Mouse (Mus musculus) lung, postnatal 0 days (tissue): ENCODE results near the gene Neurod2. TPM values are rescaled to one million over a fixed set of nuclear protein-coding genes. Genes with fewer than 3 reads are reported as not detected.

Source experiments
- ATAC-seq: fragments of 200-750 bp; cut with Nextera tagmentation; 2 replicates; pipeline ENCODE4 v1.8.0; 2017; ENCODE audit warnings: moderate library complexity
- DNase-seq: peaks from one replicate; pipeline ENCODE4 v3.0.0-alpha.2; 2016; ENCODE audit warnings: low spot score
- H3K27ac ChIP-seq: fragments of 300-500 bp; sonication (generic); 2 replicates; pipeline ENCODE4 v1.5.1; 2014; ENCODE audit warnings: antibody characterized with exemption, mild to moderate bottlenecking, low read length, mixed read lengths
- H3K27me3 ChIP-seq: fragments of 300-500 bp; sonication (generic); replicated peaks from 2 replicates; pipeline ENCODE4 v1.6.1; 2014; ENCODE audit warnings: low read length, mixed read lengths; ENCODE audit not compliant: insufficient read depth
- H3K36me3 ChIP-seq: fragments of 300-500 bp; sonication (generic); 2 replicates; pipeline ENCODE4 v1.6.1; 2014; ENCODE audit warnings: low read length, mixed read lengths; ENCODE audit not compliant: insufficient read depth
- H3K4me1 ChIP-seq: fragments of 300-500 bp; sonication (generic); 2 replicates; pipeline ENCODE4 v1.6.1; 2014; ENCODE audit warnings: antibody characterized with exemption, low read depth, low read length, mixed read lengths; ENCODE audit not compliant: insufficient read depth
- H3K4me2 ChIP-seq: fragments of 300-500 bp; sonication (generic); replicated peaks from 2 replicates; pipeline ENCODE4 v1.6.1; 2014; ENCODE audit warnings: low read depth, mild to moderate bottlenecking, low read length, moderate library complexity, mixed read lengths
- H3K4me3 ChIP-seq: fragments of 300-500 bp; sonication (generic); 2 replicates; pipeline ENCODE4 v1.5.1; 2014; ENCODE audit warnings: low read depth, low read length
- H3K9ac ChIP-seq: fragments of 300-500 bp; sonication (generic); replicated peaks from 2 replicates; pipeline ENCODE4 v1.6.1; 2014; ENCODE audit warnings: low read depth, mild to moderate bottlenecking
- H3K9me3 ChIP-seq: fragments of 300-500 bp; sonication (generic); 2 replicates; pipeline ENCODE4 v1.6.1; 2016; ENCODE audit warnings: low read length, mixed read lengths
- CTCF ChIP-seq: IDR thresholded peaks from 2 replicates; pipeline ENCODE4 v1.5.1; 2016; ENCODE audit warnings: antibody characterized with exemption, mild to moderate bottlenecking
- EP300 ChIP-seq: IDR thresholded peaks from 2 replicates; pipeline ENCODE4 v1.6.1; 2016; ENCODE audit warnings: antibody characterized with exemption, mild to moderate bottlenecking, control low read depth
- WGBS: fragments of 180-500 bp; shearing (Covaris S2); extraction: QIAGEN DNeasy Blood & Tissue Kit; methylation state at CpG from one replicate; pipeline ENCODE4 v1.1.7; 2014; 5-methylcytosine and 5-hydroxymethylcytosine counted together
- polyA plus RNA-seq: library from polyadenylated mRNA; unstranded; fragments of >200 nt; fragmentation: Nextera tagmentation; extraction: Ambion mirVana; gene quantifications from 2 replicates; pipeline ENCODE4 v1.2.1, GENCODE M21; 2015

Neurod2 gene
- polyA plus RNA-seq, 1 experiment from 2014 or later, result not detected

- ATAC-seq, result no peak
- no peaks in the 10 kb centered on the region for H3K9me3 ChIP-seq
- no peak for TF ChIP-seq EP300
- TF ChIP-seq CTCF, result no peak
- no peaks in the 10 kb centered on the region for H3K36me3 ChIP-seq
- no peak for DNase-seq
- H3K27me3 ChIP-seq, result peaks cover 86% of the 10 kb centered on the region
- H3K4me2 ChIP-seq, result no peak overlapping the region
- H3K4me1 ChIP-seq, result peaks cover 7% of the 10 kb centered on the region; the same call in 1 of the 2 replicates
- H3K9ac ChIP-seq, result no peak overlapping the region
- WGBS, result 40% methylated on average over 2 of the region's 2 CpGs
- no peak overlapping the region for H3K4me3 ChIP-seq
- H3K27ac ChIP-seq, result no peak overlapping the region
These were observed 1.3 kb upstream of the Neurod2 start for GRCm38 (mm10) chr11:98330745-98331204.

DNA sequence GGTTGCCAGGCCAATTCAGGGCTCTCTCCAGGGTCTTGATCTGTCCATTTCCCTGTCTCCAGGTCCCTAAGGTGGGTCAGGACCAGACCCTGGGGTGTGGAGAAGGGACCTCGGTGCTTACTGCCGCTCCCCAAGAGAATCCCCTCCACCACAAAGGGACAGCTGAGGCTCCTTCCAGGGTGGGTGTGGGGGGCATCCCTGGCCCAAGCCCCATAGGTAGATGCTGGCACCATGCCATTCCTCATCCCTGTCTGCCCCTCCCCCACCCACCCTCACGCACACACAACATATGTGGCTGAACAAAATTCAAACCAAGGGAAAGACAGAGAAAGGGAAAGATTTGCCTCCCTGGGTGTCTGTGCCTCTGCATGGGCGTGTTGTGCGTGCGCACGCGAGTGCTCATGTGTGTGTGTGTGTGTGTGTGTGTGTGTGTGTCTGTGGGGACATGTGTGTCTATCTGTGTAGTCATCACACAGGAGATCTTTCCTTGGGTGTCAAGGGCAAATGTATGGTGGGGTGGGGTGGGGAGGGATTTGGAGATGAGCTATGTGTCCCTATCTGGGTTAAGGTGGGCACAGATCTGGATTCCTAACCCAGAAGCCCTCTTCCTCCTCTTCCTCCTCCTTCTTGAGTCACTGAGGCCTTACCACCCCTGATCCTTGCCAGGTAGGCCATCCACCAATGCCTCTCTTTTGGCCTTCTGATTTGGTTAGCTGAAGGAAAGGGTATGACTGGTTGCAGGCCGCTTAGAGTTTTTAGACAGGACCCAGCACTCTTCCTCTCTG is 704 bp upstream of the Neurod2 start:
- no peak overlapping the region for H3K4me2 ChIP-seq
- H3K9me3 ChIP-seq, result no peaks in the 10 kb centered on the region
- H3K4me1 ChIP-seq, result peaks cover 7% of the 10 kb centered on the region; the same call in 1 of the 2 replicates
- no peak overlapping the region for H3K4me3 ChIP-seq
- no peak for ATAC-seq
- no peaks in the 10 kb centered on the region for H3K36me3 ChIP-seq
- WGBS, result 31% methylated on average over 9 of the region's 9 CpGs
- TF ChIP-seq CTCF (no peak), EP300 (no peak)
- peaks cover 86% of the 10 kb centered on the region for H3K27me3 ChIP-seq
- H3K27ac ChIP-seq, result no peak overlapping the region
- DNase-seq, result no peak
- no peak overlapping the region for H3K9ac ChIP-seq

DNA sequence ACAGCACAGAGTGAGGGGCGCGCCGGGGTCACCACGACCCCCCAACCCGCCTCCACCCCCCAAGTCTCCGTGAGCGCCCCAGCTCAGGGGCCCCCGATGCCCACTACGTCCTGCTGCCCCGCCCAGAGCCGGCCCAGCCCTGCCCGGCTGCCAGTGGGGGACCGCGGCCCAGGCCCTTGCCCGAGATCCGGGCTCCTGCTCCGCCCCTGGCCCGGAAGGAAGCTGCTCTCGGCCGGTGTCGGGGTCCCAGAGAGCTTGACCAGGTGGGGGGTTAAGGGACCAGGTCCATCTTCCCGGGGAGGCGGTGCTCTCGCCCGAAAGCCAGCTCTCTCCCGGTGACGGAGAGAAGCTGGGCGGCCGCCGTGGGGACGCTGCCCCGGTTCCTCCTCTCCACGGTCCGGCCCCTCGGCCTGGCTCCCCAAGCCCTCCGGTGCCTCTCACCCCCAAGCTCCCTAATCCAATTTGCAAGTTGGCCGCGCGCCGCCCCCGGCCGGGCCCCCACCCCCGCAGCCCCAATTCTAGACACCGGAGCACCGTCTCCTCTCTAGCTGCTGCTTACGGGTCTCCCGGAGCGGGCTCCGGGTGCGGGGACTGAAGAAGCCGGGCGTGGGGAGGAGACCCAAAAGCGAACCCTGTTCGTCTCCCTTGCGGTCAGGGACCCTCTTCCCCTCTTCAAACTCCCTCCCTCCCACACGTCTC is 928 bp downstream of the Neurod2 start:
- H3K4me2 ChIP-seq, result peak overlapping the region; percentile 39
- H3K36me3 ChIP-seq, result no peaks in the 10 kb centered on the region
- no peak overlapping the region for H3K9ac ChIP-seq
- peak overlapping the region; percentile 25 for H3K4me3 ChIP-seq
- ATAC-seq (peak; percentile 14; the same call in 1 of the 2 replicates), DNase-seq (no peak)
- 2% methylated on average over 30 of the region's 56 CpGs for WGBS
- H3K4me1 ChIP-seq, result peaks cover 7% of the 10 kb centered on the region; the same call in 1 of the 2 replicates
- no peak overlapping the region for H3K27ac ChIP-seq
- peaks cover 85% of the 10 kb centered on the region for H3K27me3 ChIP-seq
- TF ChIP-seq CTCF (no peak), EP300 (no peak)
- H3K9me3 ChIP-seq, result no peaks in the 10 kb centered on the region

DNA sequence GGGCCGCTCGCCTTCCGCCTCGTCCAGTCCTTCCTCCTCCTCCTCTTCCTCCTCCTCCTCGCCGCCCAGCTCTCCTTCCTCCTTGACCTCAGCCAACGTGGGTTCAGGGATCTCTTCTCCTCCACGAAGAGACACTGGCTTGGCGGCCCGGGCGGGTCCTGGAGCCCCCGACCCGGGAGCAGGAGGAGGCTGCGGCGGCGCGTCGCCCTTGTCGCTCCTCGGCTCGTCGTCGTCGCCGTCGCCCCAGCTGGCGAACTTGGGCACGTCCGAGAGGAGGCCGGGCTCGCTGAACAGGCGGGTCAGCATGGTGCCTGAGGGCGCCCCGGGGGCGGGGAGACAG is 1.4 kb downstream of the Neurod2 start:
- TF ChIP-seq EP300 (no peak), CTCF (no peak)
- Histone ChIP-seq H3K36me3 (no peaks in the 10 kb centered on the region), H3K9ac (no peak overlapping the region), H3K4me2 (peak overlapping the region; percentile 39), H3K4me3 (peak overlapping the region; percentile 25), H3K27me3 (peaks cover 85% of the 10 kb centered on the region), H3K4me1 (peaks cover 7% of the 10 kb centered on the region; the same call in 1 of the 2 replicates), H3K27ac (no peak overlapping the region), H3K9me3 (no peaks in the 10 kb centered on the region)
- DNase-seq, result no peak
- 2% methylated on average over 34 of the region's 35 CpGs for WGBS
- ATAC-seq, result peak; percentile 25; the same call in 1 of the 2 replicates

DNA sequence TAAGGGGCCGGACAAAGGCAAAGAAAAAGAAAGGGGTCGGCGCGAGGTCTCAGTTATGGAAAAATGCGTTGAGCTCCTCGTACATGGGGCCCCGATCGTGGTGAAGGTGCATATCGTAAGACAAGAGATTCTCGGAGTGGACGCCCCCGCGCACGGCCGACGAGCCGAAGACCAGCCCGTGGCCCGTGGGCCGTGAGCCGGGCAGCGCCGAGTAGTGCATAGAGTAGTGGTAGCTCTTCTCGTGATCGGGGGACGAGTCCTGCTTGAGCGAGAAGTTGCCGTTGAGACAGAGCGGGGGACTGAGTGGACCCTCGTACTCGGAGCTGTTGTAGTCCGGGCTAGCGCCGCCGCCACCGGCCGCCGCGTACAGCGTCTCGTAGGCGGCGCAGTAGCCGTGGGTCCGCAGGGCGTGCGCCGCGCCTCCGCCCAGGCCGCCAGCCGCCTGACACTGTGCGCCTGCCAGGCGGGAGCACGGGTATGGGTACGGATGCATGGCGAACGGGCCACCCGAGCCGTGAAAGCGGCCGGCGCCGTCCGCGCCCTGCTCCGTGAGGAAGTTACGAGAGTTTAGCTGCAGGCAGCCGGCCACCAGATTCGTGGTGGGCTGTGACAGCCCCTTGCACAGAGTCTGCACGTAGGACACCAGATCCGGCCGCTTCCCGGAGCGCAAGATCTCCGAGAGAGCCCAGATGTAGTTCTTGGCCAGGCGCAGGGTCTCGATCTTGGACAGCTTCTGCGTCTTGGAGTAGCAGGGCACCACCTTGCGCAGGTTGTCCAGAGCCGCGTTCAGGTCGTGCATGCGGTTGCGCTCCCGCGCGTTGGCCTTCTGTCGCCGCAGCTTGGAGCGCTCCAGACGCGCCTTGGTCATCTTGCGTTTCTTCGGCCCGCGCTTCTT is 2.1 kb downstream of the Neurod2 start:
- Histone ChIP-seq H3K27ac (no peak overlapping the region), H3K27me3 (peaks cover 88% of the 10 kb centered on the region), H3K9ac (no peak overlapping the region), H3K4me1 (peaks cover 7% of the 10 kb centered on the region; the same call in 1 of the 2 replicates), H3K36me3 (no peaks in the 10 kb centered on the region), H3K9me3 (no peaks in the 10 kb centered on the region), H3K4me3 (peak overlapping the region; percentile 25), H3K4me2 (peak overlapping the region; percentile 39)
- no peak for DNase-seq
- whole genome bisulfite sequencing, result 1% methylated on average over 96 of the region's 97 CpGs
- TF ChIP-seq EP300, result no peak
- TF ChIP-seq CTCF, result no peak
- ATAC-seq, result no peak

DNA sequence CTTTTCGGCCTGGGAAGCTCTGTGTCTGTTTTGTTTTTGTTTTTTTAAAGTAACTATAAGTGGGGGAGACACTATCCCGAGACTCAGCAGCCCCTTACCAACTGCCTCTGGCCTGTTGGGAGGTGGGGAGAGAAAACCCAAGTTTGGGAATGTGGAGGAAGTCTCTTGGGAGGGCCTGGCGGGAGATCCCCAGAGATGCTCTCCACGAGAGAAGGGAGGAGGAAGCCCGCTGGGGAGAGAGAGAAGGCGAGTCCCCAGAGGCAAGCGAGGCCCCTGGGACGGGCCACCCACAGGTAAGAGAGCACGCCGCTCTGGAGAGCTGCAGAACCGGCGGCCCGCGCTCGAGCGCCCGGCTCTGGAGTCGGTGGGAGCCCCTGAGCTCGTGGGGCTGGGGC is 2.7 kb downstream of the Neurod2 start:
- no peak for ATAC-seq
- H3K4me1 ChIP-seq, result peaks cover 7% of the 10 kb centered on the region; the same call in 1 of the 2 replicates
- peaks cover 91% of the 10 kb centered on the region for H3K27me3 ChIP-seq
- no peak overlapping the region for H3K9ac ChIP-seq
- no peak for DNase-seq
- no peak overlapping the region for H3K4me3 ChIP-seq
- H3K9me3 ChIP-seq, result no peaks in the 10 kb centered on the region
- 3% methylated on average over 18 of the region's 19 CpGs for WGBS
- no peak overlapping the region for H3K27ac ChIP-seq
- peak overlapping the region; percentile 39; the same call in 1 of the 2 replicates for H3K4me2 ChIP-seq
- no peak for TF ChIP-seq EP300
- TF ChIP-seq CTCF, result no peak
- H3K36me3 ChIP-seq, result no peaks in the 10 kb centered on the region
